Mouse (Mus musculus): ENCODE results near the gene Olfml3.

Gene Olfml3

DNA sequence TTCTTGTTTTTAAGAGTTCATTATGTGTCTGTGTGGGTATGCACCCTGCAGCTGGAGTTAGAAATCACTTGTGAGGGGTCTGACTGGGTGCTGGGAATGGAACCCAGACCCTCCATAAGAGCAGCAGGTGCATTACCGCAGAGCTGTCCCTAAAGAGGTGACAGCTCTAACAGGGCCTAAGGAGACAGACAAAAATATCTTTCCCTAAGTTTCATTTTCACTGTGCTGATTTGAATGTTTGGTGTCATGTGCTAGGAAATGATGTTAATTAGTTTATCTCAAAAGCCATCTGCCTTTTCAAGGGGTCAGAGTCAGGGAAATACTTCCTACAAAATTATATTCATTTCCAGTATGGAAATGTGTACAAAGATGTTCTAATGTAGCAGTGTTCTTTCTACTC, 1.5 kb upstream of the Olfml3 start, which contains the start of gene Gm10964:
Gene Gm10964, plus strand, starts transcription at position 38 of the 400 bp plus-strand sequence.
- DNase-seq (ENCODE audit: low spot score): no peak

DNA sequence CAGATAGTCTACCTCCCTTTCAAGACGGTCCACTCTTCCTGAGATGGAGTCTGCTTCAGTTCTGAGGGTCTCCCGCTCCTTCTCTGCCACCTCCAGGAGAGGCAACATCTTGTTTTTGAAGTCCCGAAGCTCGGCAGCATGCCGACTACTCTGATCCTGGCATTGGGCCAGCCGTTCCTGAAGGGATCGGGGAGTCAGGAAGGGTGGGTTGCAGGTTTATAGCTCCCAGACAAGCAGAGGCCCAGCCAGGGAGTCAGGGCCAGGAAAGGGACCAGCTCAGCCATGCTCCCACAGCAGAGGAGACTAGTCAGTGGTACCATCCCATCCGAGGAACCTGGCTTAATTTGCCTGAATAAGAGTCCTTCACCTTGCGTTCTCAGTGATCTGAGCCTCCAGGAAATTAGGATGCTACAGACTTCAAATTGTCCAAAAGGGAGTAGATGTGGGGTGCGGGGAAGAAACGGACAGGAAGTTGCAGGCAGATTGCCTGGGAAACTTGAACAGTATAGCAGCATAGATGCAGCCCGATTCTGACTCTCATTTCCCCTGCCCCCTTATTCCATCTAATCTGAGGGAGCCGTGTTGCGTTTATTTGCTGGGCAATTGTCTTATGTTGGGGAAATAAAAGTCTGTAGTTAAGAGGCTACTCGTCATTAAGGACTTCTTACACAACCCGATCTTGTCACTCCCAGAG, 593 bp downstream of the Olfml3 start:
- no peak for DNase-seq (ENCODE audit: low spot score)

DNA sequence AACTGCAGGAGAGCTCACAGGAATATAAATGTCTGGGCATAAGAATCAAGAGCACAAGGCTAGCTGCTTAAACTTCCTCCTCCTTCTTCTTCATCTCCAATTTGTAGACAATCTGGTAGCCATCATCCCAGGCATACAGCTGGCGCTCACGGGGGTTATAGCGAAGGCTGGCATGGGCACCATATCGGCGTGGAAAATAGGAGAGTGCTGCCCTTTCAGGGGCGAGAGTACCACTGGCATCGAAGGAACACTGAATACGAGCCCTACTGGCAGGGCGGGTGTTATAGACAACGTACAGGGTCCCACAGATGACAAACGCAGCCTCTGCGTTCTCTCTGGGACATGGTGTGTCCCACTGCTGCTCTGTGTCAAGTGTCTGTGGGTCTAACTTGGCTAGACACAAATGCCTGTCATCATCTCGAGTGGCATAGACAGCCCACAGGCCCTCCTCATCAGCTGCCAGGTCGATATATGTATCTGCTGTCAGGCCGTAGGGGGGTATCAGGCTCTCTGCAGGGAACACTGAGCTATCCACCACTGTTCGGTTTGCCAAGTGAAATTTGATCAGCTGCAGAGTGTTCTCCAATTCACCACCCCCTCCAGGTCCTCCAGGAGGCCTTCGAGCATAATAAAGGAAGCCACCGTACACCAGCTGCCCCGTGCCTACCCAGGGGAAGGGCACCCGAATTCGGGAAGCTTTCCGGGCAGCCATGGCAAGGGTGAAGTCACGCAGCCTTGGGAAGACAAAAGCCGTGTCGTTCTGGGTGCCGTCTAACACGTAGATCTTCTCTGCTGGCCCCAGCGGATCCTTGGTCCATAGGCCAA, 1.8 kb downstream of the Olfml3 start:
- no peak for DNase-seq (ENCODE audit: low spot score)

DNA sequence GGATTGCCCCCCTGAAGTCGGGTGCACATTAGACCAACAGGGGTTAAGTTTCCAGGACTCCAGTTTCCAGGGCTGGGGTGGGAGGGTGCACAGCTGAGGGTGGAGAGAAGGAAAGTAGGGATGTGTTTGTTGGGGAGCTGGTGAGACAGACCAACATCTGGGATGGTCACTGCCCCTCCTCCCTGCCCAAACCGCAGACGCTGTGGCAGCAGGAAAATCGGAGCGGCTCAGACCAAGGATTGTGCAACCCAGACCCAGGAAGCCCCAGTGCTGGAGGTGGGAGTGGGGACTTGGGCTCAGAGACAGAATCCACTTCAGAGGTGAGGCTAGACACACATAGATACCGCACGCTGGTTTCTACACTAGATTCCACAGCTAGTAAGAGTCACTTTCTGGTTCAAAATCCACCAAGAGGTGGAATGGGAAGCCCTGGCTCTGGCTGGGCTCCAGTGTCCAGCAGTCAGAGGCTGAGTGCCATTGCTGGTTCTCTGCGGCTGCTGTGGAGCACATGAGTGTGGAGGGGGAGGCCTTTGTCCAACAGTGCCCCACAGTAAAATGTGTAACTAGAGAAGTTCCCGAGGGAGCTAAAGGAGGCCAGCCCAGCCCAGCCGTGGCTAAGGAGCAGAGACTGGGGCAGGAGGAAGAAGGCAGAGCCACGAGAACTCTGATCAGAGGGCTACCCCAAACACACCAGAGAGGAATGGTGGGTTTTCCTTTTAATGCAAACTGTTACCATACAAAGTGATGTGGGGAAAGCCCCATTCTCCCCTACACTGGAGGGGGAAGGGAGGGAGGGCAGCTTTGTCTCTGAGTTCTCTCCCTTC, 2.9 kb downstream of the Olfml3 start:
- DNase-seq (ENCODE audit: low spot score): peak; percentile 46

DNA sequence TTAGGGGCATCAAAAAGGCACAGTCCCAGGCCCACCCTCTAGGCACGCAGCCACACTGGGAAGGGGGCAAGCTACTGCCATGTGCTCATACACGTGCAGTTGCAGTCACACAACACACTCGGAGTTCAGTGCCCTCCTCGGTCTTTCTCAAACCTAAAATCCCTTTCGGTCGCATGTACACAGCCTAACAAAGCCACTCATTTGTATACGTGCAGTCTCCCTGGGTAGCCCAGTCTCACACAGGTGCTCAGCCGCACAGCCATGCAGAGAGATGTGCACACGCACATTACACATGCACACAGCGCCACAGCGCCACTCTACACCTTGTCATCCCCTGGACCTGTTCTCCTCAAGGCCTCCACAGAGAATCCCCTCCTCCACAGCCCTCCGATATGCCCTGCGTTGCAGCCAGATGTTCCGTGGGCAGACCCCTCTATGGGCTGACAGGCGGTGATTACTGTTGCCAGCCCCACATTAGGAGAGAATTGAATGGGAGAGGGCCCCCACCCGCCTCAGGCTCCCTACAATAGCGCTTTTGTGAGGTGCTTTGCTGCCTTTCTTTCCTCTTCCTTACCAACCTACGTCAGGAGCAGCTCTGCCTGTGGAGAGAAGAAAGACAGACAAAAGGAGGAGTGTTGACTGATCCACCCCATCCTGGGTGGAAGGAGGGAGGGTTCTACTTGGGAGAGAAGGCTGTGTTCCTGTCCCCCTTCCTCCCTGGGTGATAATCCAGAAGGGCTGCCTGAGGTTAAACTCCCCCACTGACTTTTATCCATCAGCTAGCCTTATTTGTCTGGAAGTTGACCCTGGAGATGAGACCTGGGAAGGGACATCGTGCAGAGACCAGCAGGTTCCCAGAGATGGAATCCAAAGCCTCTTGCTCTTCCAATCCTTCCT, 3.8 kb downstream of the Olfml3 start:
- peak; percentile 18 for DNase-seq (ENCODE audit: low spot score)

DNA sequence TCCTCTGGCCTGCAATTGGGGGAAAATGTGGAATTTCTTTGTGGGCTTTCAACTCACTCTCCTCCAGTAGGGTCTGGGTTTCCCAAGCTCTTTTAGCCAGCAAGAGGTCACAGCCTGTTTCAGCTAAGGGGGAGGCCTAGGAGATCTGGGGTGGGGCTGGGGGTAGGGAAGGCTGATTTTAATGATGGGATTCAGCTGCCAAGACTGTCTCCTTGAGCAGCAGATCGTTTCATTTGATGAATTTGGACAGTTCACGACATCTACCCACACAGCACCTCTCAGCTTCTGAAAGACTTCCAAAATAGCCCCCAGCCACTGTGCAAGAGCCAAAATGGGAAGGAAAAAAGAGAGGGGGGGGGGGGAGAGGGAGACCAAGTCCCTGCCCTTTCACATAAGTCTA, 4.6 kb downstream of the Olfml3 start:
- DNase-seq (ENCODE audit: low spot score): no peak

DNA sequence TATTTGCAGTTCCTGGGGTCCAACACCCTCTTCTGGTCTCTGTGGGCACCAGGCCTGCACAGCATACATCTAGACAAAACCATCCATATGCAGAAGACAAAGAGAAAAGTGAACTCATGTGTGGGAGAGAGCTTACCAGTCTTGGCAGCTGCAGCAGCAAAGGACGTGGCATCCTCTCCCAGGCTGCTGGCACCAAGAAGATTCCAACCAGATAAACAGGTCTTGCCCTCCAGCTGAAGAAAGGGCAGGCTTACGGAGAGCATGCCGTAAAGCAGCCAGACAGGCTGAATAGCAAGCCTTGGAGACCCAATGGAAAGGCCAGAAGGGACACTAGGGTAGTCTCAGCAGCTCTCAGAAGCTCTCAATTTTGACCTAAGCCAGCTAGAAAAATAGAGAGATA, 5.7 kb downstream of the Olfml3 start:
- no peak for DNase-seq (ENCODE audit: low spot score)

DNA sequence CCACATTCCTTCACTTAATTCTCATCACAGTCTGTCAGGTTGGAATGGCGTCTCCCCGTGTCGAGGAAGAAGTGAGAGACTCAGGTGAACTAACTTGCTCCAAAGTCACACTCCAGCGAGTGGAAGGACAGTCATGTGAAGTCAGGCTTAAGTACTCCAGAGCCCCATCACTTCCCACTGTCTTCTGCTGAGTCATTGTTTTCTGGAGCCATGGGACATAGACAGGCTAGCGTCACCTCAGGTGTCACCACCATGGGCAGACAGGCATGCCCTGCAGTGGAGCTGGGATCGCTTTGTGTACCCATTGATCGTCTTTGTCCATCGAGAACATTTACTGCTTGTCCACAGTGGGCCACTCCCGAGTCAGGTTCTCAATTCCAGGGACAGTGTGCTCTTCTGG, 8.0 kb downstream of the Olfml3 start:
- no peak for DNase-seq (ENCODE audit: low spot score)

DNA sequence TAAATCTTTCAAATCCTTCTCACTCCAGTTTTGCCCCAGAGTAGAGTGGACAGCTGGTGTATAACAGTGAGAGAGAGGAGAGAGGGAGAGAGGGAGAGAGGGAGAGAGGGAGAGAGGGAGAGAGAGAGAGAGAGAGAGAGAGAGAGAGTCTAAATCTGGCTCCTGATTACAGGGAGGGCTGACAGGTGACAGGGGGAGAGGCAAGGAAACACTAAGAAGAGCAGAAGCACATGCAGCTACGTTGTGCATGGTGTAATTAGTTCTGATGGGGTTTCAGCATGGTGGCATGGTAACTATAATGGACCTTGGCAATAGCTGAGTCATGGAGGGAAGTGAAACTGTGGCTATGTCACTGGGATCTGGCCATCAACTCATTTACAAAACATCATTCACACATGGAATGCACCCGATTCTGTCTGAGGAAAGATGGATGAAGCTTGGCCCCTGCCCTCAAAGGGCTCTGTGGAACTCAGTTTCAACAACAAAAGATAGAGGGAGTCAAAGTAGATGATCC, 9.9 kb downstream of the Olfml3 start:
- DNase-seq (ENCODE audit: low spot score): no peak

DNA sequence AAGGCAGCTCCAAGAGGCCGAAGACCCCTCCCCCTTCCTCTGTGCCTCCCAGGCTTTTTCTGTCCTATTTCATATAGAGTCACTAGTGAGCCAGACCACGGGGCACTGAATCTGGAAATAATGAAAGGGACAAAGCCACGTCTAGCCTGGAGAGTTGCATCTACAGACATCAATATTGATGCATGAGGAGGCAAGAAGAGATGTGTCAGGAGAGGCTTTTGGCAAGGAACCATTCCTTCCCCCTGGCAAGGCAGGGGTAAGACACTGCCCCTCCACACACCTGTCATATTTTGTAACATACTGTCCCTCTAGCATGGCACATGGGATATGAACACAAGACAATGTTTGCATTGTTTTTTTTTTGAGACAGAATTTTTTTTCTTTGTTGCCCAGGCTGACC, 11.2 kb downstream of the Olfml3 start:
- no peak for DNase-seq (ENCODE audit: low spot score)

DNA sequence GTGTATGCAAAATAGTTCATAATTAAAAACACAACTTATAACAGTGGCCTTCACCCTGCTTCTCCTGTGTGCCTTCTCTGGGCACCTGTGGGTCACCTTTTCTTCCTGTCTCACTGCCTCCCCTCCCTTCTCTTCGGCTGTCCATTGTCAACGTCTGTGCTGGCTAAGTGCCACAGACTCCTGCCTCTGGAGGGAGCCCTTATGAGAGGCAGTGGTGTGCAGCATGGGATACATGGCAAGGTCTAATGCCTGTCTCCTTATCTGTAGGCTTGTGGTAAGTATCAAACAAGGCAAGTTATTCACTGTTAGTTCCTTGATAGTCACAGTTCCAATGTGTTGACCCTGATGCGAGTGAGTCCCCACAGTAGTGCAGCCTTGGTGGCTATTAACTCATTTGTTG, 13.7 kb downstream of the Olfml3 start:
- no peak for DNase-seq (ENCODE audit: low spot score)

DNA sequence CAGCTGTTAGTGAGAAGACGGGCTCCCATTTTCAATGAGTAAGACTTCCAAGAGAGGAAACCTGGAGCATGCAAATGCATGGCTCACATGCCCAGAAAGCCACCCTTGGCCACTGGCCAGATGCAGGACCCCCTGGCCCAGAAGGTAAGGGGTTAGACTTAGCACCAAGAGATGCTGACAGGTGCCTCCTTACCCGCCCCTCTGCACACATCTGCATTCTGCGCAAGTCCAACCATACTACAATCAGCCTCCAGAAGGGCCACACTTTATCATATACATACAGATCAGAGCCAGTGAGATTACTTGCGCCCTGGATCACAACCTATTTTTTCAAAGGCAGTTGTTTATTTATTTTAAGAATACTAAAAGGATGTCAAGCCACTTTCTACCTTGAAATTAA, 19.1 kb downstream of the Olfml3 start:
- DNase-seq (ENCODE audit: low spot score): no peak

DNA sequence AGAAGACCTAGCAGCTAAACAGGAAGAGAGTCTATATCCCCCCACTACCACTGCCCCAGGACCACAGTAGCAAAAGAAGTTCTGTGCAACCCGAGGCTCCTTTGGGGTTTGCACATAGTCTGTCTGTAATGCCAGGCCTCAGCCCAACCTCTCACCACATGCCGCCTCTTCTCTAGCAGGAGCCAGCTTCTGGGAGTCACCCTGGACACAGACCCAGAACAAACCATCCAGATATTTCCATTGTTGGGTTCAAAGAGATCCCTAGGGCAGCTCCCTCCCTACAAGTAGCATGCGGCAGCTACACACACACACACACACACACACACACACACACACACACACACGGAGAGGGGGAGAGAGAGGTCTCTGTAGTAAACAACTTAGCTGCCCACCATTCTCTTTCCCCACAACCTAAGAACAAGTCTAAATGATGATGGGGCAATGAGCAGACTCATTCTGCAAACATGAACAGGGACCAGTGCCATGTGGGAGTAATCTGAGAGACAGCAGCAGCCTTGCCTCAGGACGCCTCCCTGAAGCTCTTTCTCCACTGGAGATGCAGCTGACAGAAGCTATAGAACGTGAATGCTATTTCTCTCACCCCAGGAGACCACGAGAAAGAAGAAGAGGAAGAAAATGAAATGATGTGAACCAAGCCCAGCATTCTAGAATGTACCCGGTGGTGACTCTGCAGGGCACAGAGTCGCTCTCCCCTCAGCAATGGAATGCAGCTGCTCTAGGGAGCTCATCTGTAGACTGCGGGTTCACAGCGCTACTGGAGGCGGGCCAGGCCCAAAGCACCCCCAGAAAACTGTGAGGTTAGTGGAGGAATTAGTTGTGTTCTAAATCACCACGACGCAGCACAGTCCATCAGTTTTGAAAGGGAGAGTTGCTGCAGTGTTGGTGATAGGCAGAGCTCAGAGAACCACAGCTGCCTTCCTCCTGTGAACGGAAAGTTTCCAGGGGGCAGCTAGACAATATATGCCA, 20.7 kb downstream of the Olfml3 start:
- DNase-seq (ENCODE audit: low spot score): no peak

DNA sequence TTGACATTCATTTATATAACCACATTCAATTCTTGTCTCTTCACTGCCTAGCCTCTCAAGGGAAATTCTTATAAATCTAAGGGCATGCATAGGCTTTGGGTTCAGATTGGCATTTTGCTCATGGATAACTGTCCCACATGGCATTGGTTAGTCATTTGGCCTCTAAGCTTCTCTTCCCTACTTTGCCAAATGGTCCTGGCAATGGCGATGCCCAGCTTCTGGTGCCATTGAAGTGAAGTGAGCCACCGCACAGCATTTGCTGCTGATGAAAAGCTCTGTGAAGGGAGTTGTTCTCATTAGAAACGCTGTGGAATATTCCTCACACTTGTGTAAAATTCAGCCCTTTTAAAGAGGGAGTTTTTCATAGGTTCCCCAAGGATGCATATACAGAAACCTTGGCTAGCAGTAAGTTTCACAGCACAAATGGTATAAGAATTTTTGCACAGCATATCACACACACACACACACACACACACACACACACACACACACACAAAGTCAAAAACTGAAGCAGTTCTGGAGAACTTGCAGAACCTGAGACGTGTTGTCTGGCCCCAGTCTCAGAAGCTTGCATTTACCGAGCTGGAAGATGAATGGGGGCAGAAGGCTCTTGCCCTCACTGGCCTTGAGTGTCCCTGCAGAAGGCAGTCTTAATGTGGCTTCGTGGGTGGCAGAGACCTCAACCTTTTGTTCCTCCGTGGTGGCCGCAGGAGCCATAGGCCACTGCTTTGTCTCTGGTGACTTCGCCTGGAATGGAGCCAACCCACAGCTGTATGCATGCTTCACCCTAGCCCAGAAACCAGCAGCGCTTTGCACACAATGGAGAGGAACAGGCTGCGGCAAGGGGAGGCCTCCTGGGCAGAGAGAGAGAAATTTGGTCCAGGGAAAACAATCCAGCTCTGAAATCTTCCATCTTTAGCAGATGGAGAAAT, 21.8 kb downstream of the Olfml3 start:
- no peak for DNase-seq (ENCODE audit: low spot score)

DNA sequence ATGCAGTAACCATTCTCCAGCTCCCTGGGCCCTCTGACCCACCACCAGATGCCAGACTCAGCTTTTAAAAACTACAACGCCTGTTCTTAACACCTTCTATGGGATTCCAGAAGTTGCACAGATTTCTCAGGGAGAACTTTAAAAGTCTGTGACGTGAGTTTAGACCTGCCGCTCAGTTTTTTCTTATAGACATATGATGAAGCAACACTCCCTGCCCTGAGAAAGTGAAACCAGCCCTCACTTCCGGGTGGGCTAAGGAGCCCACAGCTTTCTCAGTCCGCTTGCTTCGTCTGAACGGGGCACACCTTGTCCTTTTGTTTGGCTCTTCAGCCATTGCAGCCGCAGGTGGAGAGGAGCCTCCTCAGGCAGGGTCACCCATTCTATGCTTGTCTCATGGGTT, 22.9 kb downstream of the Olfml3 start:
- no peak for DNase-seq (ENCODE audit: low spot score)

DNA sequence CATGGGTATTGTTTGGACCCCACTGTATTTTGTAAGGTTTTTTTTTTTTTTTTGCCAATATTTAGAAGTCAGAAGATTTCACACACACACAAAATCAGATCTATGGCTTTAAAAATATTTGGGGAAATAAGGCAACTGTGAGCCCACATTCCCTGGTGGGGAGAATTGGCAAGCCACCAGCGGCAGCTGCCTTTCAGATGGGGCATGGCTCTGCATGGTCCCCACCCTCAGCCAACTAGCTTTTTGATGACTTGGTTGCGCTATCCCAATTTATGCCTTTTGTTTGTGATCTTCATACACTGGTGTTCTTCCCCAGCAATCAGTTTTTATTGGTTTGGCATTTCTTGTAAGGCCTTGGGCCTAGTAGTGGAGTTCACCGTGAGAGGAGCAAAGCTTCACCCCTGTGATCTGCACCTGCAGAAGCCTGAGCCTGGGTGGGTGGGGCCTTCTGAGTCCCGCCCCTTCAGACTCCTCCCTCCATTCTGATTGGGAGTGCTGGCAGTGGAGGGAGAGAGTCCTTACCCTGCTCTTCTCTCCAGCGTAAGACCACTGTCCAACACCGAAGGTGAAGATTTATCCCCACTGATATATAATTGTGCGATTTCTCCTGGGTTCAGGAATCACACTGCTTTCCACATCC, 23.4 kb downstream of the Olfml3 start:
- DNase-seq (ENCODE audit: low spot score): no peak

DNA sequence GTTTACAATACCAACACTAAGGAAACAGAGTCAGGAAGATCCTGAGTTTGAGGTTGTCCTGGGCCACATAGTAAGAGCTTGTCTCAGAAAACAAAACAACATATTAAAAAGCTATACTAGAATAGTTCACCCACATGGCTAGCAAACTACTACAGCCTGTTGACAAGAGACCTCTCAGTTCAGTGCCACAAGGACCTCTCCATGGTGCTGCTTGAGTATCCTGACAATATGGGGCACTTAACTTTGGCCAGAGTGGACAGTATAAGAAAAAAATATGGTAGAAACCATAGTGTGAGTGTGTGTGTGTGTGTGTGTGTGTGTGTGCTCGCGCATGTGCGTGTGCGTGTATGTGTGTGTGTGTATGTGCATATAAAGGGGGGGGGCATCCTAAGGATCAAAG, 25.6 kb downstream of the Olfml3 start:
- DNase-seq (ENCODE audit: low spot score): no peak

DNA sequence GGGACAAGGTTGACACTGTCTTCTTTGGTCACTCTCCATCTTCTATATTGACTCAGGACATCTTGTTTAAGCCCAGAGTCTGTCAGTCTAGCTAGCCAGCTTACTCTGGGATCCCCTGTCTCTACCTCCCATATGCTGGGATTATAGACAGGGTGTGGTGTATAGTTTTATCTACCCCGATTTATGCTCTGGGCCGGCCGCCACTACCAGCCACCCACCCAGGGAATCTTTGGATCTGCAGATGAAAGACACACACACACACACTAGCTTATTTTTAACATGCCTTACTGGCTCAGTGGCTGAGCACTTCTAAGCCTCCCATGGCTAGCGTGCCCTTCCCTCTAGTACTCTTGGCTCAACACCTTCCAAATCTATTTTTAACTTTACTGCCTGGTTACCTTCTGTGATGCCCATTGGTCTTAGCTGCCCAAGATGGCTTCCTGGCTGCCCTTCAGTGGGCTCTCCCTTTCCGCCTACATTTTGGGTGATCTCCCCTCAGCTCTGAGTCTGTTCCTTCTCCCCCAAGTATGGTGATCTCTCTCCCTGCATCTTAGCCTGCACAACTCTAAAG, 28.2 kb downstream of the Olfml3 start:
- no peak for DNase-seq (ENCODE audit: low spot score)

Data from yolk sac, embryonic 10.5 days (tissue).